Mouse (Mus musculus) myocyte (in vitro differentiated cells): ENCODE data around the gene Tnfsf4. TPM values are rescaled to one million over a fixed set of nuclear protein-coding genes. Genes with fewer than 3 reads are reported as not detected.

Source experiments
- H3K27me3 ChIP-seq: one replicate; pipeline ENCODE4 v1.6.1; 2011; ENCODE audit not compliant: control insufficient read depth, insufficient read depth, insufficient read length
- H3K36me3 ChIP-seq: one replicate; pipeline ENCODE4 v1.6.1; 2011; ENCODE audit not compliant: control insufficient read depth, insufficient read depth
- H3K4me2 ChIP-seq: one replicate; pipeline ENCODE4 v1.6.1; 2011; ENCODE audit warnings: low read depth, control low read depth
- H3K4me3 ChIP-seq: one replicate; pipeline ENCODE4 v1.5.1; 2011; ENCODE audit warnings: mild to moderate bottlenecking, control low read depth, moderate library complexity
- H3K79me2 ChIP-seq: one replicate; pipeline ENCODE4 v1.6.1; 2011; ENCODE audit not compliant: control insufficient read depth, insufficient read depth
- H3ac ChIP-seq: one replicate; pipeline ENCODE4 v1.6.1; 2011; ENCODE audit not compliant: control insufficient read depth, insufficient read length
- CEBPB ChIP-seq: IDR thresholded peaks from 2 replicates; pipeline ENCODE4 v1.6.1; 2011; ENCODE audit warnings: mild to moderate bottlenecking, moderate library complexity; ENCODE audit not compliant: poor library complexity, insufficient read depth, severe bottlenecking
- E2F4 ChIP-seq: IDR thresholded peaks from one replicate; pipeline ENCODE4 v1.6.1; 2011; ENCODE audit warnings: mild to moderate bottlenecking, control low read depth, moderate library complexity; ENCODE audit not compliant: insufficient read depth
- MAX ChIP-seq: IDR thresholded peaks from one replicate; pipeline ENCODE4 v1.6.1; 2011; ENCODE audit warnings: low read depth, mild to moderate bottlenecking, control low read depth
- MYOD1 ChIP-seq, 3 experiments: IDR thresholded peaks; one replicate each; pipeline ENCODE4 v1.6.1; 2011; ENCODE audit warnings: control low read depth in 2 of 3, low read depth in 2 of 3, mild to moderate bottlenecking in 2 of 3, moderate library complexity in 1 of 3; ENCODE audit not compliant: insufficient read length in 2 of 3, control insufficient read depth in 1 of 3
- MYOG ChIP-seq, 3 experiments: IDR thresholded peaks; one replicate each; pipeline ENCODE4 v1.6.1; 2011; ENCODE audit warnings: control low read depth in 2 of 3, low read depth in 2 of 3, mild to moderate bottlenecking in 2 of 3; ENCODE audit not compliant: insufficient read length in 2 of 3, control insufficient read depth in 1 of 3, insufficient read depth in 1 of 3
- POLR2A ChIP-seq: IDR thresholded peaks from one replicate; pipeline ENCODE4 v1.6.1; 2011; ENCODE audit warnings: low read depth, mild to moderate bottlenecking, control low read depth, moderate library complexity; ENCODE audit not compliant: insufficient read length
- POLR2AphosphoS2 ChIP-seq: IDR thresholded peaks from one replicate; pipeline ENCODE4 v1.6.1; 2011; ENCODE audit warnings: low read depth, control low read depth; ENCODE audit not compliant: insufficient read length
- REST ChIP-seq: IDR thresholded peaks from one replicate; pipeline ENCODE4 v1.6.1; 2011; ENCODE audit warnings: mild to moderate bottlenecking, control low read depth, moderate library complexity; ENCODE audit not compliant: insufficient read depth, insufficient read length
- SRF ChIP-seq: IDR thresholded peaks from one replicate; pipeline ENCODE4 v1.6.1; 2011; ENCODE audit warnings: low read depth; ENCODE audit not compliant: control insufficient read depth, insufficient read length
- TCF12 ChIP-seq: IDR thresholded peaks from one replicate; pipeline ENCODE4 v1.6.1; 2011; ENCODE audit warnings: mild to moderate bottlenecking, control low read depth; ENCODE audit not compliant: poor library complexity, insufficient read depth, severe bottlenecking
- TCF3 ChIP-seq: IDR thresholded peaks from one replicate; pipeline ENCODE4 v1.6.1; 2011; ENCODE audit warnings: low read depth, control low read depth; ENCODE audit not compliant: insufficient read length
- USF1 ChIP-seq: IDR thresholded peaks from one replicate; pipeline ENCODE4 v1.6.1; 2011; ENCODE audit warnings: low read depth, mild to moderate bottlenecking, control low read depth, moderate library complexity
- polyA plus RNA-seq: library from polyadenylated mRNA; unstranded; fragments of >200 nt; fragmentation: generic; extraction: Trizol; gene quantifications from one replicate; pipeline ENCODE4 v1.2.1, GENCODE M21; 2012; ENCODE audit warnings: missing spikeins

Tnfsf4 gene
- polyA plus RNA-seq, 1 experiment, result not detected

DNA sequence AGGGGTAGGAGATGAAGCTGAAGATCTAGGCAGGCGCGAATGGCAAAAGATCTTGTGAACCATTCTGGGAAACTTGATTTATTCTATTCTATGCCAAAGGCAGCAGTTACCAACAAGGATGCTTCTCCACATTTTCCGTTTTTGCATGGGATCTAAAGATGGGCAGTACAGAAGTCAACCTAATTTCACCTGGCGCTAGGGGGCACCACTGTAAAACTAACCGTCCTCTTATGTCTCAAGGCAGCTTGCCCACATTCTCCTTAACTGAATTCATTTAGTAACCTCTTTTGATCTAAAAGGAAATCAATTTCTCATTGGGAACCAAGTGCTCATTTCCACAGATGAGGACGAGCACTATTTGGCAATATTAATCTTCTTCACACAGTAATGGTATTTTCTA is 4.9 kb downstream of the Tnfsf4 start:
- H3K4me2 ChIP-seq, result no peak overlapping the region
- no peak for TF ChIP-seq MAX
- no peak for TF ChIP-seq REST
- TF ChIP-seq MYOG (IDR thresholded peaks at IDR 0.05; ENCODE audit: control insufficient read depth in 1 of 3, insufficient read depth in 1 of 3, insufficient read length in 2 of 3, low read depth in 2 of 3), result no peak
- no peak for TF ChIP-seq SRF
- no peak for TF ChIP-seq MYOD1 (IDR thresholded peaks at IDR 0.05; ENCODE audit: control insufficient read depth in 1 of 3, insufficient read length in 2 of 3, low read depth in 2 of 3)
- TF ChIP-seq TCF12, result no peak
- TF ChIP-seq POLR2A, result no peak
- TF ChIP-seq CEBPB, result no peak
- no peak for TF ChIP-seq USF1
- no peak for TF ChIP-seq E2F4
- no peak for TF ChIP-seq TCF3
- no peak for TF ChIP-seq POLR2AphosphoS2
- no peak overlapping the region for H3ac ChIP-seq
- no peaks in the 10 kb centered on the region for H3K36me3 ChIP-seq
- no peak overlapping the region for H3K4me3 ChIP-seq
- H3K27me3 ChIP-seq, result no peaks in the 10 kb centered on the region
- H3K79me2 ChIP-seq, result no peaks in the 10 kb centered on the region

DNA sequence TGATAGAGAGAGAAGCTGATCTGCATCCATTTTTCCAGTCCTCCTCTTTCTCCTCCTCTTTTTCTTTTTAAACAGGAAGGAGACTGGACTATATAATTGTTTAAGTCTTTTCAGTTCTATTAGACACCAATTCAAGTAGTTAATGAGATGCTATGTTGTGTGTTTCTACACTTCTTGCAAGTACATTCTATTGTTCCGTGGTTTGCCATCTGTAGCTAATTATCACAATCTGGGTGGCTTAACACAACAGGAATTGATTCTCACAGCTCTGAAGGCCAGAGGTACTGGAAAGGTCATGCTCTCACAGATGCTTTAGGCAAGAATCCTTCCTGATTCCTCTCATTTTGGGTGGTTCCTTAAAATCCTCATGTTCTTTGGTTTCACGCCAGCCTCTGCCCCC is 7.9 kb downstream of the Tnfsf4 start:
- no peak overlapping the region for H3ac ChIP-seq
- H3K27me3 ChIP-seq, result no peaks in the 10 kb centered on the region
- H3K36me3 ChIP-seq, result no peaks in the 10 kb centered on the region
- no peak overlapping the region for H3K4me3 ChIP-seq
- no peaks in the 10 kb centered on the region for H3K79me2 ChIP-seq
- H3K4me2 ChIP-seq, result no peak overlapping the region
- TF ChIP-seq POLR2A, result no peak
- no peak for TF ChIP-seq TCF3
- no peak for TF ChIP-seq MAX
- no peak for TF ChIP-seq REST
- no peak for TF ChIP-seq MYOD1 (IDR thresholded peaks at IDR 0.05; ENCODE audit: control insufficient read depth in 1 of 3, insufficient read length in 2 of 3, low read depth in 2 of 3)
- no peak for TF ChIP-seq USF1

DNA sequence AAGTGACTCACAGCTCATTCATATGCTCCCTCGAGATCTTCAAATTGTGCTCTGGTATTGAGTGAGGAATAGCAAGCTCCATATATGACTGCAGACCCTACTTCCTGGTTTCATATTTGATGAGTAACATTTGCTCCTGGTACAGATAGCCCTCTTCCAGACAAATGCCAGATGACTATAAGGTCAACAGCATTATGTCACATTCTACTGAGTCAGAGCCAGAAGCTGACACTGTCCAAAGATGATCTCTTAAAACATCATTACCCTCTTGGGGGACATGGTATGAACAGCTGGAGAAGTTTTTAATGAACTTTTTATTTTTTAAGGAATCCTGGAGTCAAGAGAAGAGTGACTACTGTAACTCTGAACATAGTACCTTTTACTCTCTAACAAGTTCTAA is 11.3 kb downstream of the Tnfsf4 start:
- no peaks in the 10 kb centered on the region for H3K36me3 ChIP-seq
- no peak overlapping the region for H3K4me3 ChIP-seq
- TF ChIP-seq POLR2A (no peak), TCF3 (no peak), MAX (no peak), POLR2AphosphoS2 (no peak), SRF (no peak), CEBPB (no peak), E2F4 (no peak), MYOG (IDR thresholded peaks at IDR 0.05; ENCODE audit: control insufficient read depth in 1 of 3, insufficient read depth in 1 of 3, insufficient read length in 2 of 3, low read depth in 2 of 3) (no peak), MYOD1 (IDR thresholded peaks at IDR 0.05; ENCODE audit: control insufficient read depth in 1 of 3, insufficient read length in 2 of 3, low read depth in 2 of 3) (no peak), REST (no peak), TCF12 (no peak), USF1 (no peak)
- no peak overlapping the region for H3K4me2 ChIP-seq
- H3K79me2 ChIP-seq, result no peaks in the 10 kb centered on the region
- H3ac ChIP-seq, result no peak overlapping the region
- H3K27me3 ChIP-seq, result no peaks in the 10 kb centered on the region

DNA sequence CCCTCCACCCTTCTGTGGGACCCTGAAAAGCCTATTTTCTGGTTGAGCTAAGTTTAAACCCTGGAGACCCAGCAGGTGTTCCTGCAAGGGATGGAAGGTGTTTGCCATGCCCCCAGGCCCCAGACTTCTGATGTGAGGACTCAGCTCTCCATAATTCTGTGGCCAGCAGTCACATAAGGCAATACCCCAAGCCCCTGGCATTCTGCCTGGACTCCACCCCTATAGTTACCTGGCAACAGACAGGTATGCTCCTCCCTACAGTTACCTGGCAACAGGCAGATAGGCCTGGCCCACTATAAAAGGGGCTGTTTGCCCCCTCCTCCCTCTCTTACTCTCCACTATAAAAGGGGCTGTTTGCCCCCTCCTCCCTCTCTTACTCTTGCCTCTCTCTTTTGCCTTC is 24.7 kb downstream of the Tnfsf4 start:
- no peak overlapping the region for H3K4me2 ChIP-seq
- H3K36me3 ChIP-seq, result no peaks in the 10 kb centered on the region
- TF ChIP-seq CEBPB, result no peak
- no peak for TF ChIP-seq E2F4
- TF ChIP-seq MAX, result no peak
- no peak for TF ChIP-seq MYOG (IDR thresholded peaks at IDR 0.05; ENCODE audit: control insufficient read depth in 1 of 3, insufficient read depth in 1 of 3, insufficient read length in 2 of 3, low read depth in 2 of 3)
- TF ChIP-seq TCF12, result no peak
- TF ChIP-seq SRF, result no peak
- TF ChIP-seq MYOD1 (IDR thresholded peaks at IDR 0.05; ENCODE audit: control insufficient read depth in 1 of 3, insufficient read length in 2 of 3, low read depth in 2 of 3), result no peak
- H3K27me3 ChIP-seq, result no peaks in the 10 kb centered on the region
- no peak overlapping the region for H3K4me3 ChIP-seq
- no peak overlapping the region for H3ac ChIP-seq
- H3K79me2 ChIP-seq, result no peaks in the 10 kb centered on the region

DNA sequence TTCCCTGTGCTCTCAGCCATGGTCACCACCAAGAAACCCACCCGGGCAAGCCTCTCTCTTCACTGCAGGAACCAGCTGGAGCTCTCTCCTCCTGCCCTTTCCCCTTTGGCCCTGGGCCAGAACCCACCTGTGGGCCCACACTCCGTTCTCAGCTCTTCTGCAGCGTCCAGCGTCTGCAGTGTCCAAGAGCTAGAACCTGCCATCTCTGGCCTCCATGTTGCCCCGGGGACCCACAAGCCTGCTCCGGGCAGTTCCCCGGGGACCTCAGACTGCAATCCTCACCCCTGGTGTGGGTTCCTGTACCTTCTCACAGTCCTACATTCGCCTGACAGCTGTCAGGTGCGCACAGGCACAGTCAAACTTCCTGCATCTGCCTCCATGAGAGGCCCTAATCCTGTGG is 25.4 kb downstream of the Tnfsf4 start:
- H3ac ChIP-seq, result no peak overlapping the region
- no peak for TF ChIP-seq MAX
- no peak for TF ChIP-seq REST
- no peak for TF ChIP-seq CEBPB
- no peak for TF ChIP-seq MYOG (IDR thresholded peaks at IDR 0.05; ENCODE audit: control insufficient read depth in 1 of 3, insufficient read depth in 1 of 3, insufficient read length in 2 of 3, low read depth in 2 of 3)
- TF ChIP-seq MYOD1 (IDR thresholded peaks at IDR 0.05; ENCODE audit: control insufficient read depth in 1 of 3, insufficient read length in 2 of 3, low read depth in 2 of 3), result no peak
- no peak for TF ChIP-seq POLR2A
- TF ChIP-seq E2F4, result no peak
- TF ChIP-seq SRF, result no peak
- H3K27me3 ChIP-seq, result no peaks in the 10 kb centered on the region

More for the DNA sequence above, 25.4 kb downstream of the Tnfsf4 start:
- Histone ChIP-seq H3K36me3 (no peaks in the 10 kb centered on the region), H3K4me2 (no peak overlapping the region), H3K79me2 (no peaks in the 10 kb centered on the region), H3K4me3 (no peak overlapping the region)
